Mouse (Mus musculus) MEL (cell line): Measurements from ENCODE around the gene Ggta1.

ENCODE experiments used
- BHLHE40 ChIP-seq: IDR thresholded peaks from 2 replicates; pipeline ENCODE4 v1.6.1; 2012; ENCODE audit warnings: low read depth, mild to moderate bottlenecking, inconsistent platforms, low read length, improper control_type of control experiment, borderline replicate concordance
- CHD1 ChIP-seq: IDR thresholded peaks from 2 replicates; pipeline ENCODE4 v1.6.1; 2012; ENCODE audit warnings: low read depth, mild to moderate bottlenecking, inconsistent platforms, low read length, improper control_type of control experiment
- CTCF ChIP-seq, 3 experiments: IDR thresholded peaks in 2 of 3; conservative IDR thresholded peaks in 1 of 3; 2 replicates each; pipeline ENCODE4 v1.5.1; 2011 to 2012; ENCODE audit warnings: low read length in 3 of 3, low read depth in 2 of 3, mild to moderate bottlenecking in 2 of 3, improper control_type of control experiment in 1 of 3, inconsistent platforms in 1 of 3, mixed read lengths in 1 of 3, moderate library complexity in 1 of 3; ENCODE audit not compliant: control insufficient read depth in 1 of 3, insufficient read depth in 1 of 3, poor library complexity in 1 of 3, severe bottlenecking in 1 of 3
- EP300 ChIP-seq, 2 experiments: IDR thresholded peaks; 2 replicates each; pipeline ENCODE4 v1.6.1; 2011; ENCODE audit warnings: improper control_type of control experiment in 2 of 2, low read length in 2 of 2, low read depth in 1 of 2, mild to moderate bottlenecking in 1 of 2
- ETS1 ChIP-seq: IDR thresholded peaks from 2 replicates; pipeline ENCODE4 v1.6.1; 2012; ENCODE audit warnings: low read depth, mild to moderate bottlenecking, inconsistent platforms, low read length, improper control_type of control experiment, moderate library complexity
- GABPA ChIP-seq: IDR thresholded peaks from 2 replicates; pipeline ENCODE4 v1.6.1; 2012; ENCODE audit warnings: low read depth, mild to moderate bottlenecking, inconsistent platforms, low read length, improper control_type of control experiment, moderate library complexity
- GATA1 ChIP-seq: IDR thresholded peaks from 2 replicates; pipeline ENCODE4 v1.6.1; 2011; ENCODE audit warnings: low read depth, low read length, improper control_type of control experiment
- KAT2A ChIP-seq: conservative IDR thresholded peaks from 2 replicates; pipeline ENCODE4 v1.6.1; 2012; ENCODE audit warnings: low read depth, low read length, improper control_type of control experiment, inconsistent platforms
- NRF1 ChIP-seq: IDR thresholded peaks from 2 replicates; pipeline ENCODE4 v1.6.1; 2014; ENCODE audit warnings: low read depth, mild to moderate bottlenecking, inconsistent platforms, low read length, improper control_type of control experiment, moderate library complexity; ENCODE audit not compliant: poor library complexity, insufficient read depth, severe bottlenecking
- POLR2A ChIP-seq, 2 experiments: IDR thresholded peaks; 2 replicates each; pipeline ENCODE4 v1.6.1; 2011 to 2012; ENCODE audit warnings: low read length in 2 of 2, mild to moderate bottlenecking in 2 of 2, control low read depth in 1 of 2, improper control_type of control experiment in 1 of 2, low read depth in 1 of 2, moderate library complexity in 1 of 2; ENCODE audit not compliant: control insufficient read depth in 1 of 2, insufficient read depth in 1 of 2, poor library complexity in 1 of 2
- RAD21 ChIP-seq: IDR thresholded peaks from 2 replicates; pipeline ENCODE4 v1.6.1; 2011; ENCODE audit warnings: mild to moderate bottlenecking, low read depth, low read length, improper control_type of control experiment
- SMC3 ChIP-seq: IDR thresholded peaks from 2 replicates; pipeline ENCODE4 v1.6.1; 2011; ENCODE audit warnings: low read depth, low read length, improper control_type of control experiment
- TBP ChIP-seq: IDR thresholded peaks from 2 replicates; pipeline ENCODE4 v1.8.0; 2011; ENCODE audit warnings: low read depth, low read length, improper control_type of control experiment
- USF2 ChIP-seq, 2 experiments: IDR thresholded peaks; 2 replicates each; pipeline ENCODE4 v1.6.1; 2011 to 2012; ENCODE audit warnings: improper control_type of control experiment in 2 of 2, low read length in 2 of 2, borderline replicate concordance in 1 of 2, inconsistent platforms in 1 of 2, low read depth in 1 of 2, mild to moderate bottlenecking in 1 of 2; ENCODE audit not compliant: insufficient read depth in 1 of 2

DNA sequence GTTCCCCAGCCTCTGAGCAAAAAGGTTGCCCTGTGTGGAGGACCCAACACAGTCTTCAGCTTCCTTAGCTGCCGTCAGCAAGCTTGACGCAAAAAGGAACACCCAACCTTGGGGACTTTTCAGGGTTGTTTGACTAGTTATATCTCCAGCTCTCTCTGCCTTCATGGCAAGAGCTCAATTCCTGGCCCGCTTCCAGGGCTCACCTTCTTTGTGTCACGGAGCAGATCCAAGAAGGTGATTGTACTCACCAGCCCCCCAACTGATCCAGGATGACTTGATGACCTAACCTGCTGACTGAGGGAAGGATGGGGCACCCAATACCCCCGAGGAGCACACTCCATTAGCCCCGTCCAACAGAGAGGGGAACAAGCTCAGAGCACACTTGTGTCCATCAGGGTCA, 21.0 kb downstream of the Ggta1 start:
- TF ChIP-seq BHLHE40 = no peak
- no peak for TF ChIP-seq CTCF (IDR thresholded peaks at IDR 0.05 in 2 of 3, conservative IDR thresholded peaks at IDR 0.05 in 1 of 3; ENCODE audit: control insufficient read depth in 1 of 3, insufficient read depth in 1 of 3, low read depth in 2 of 3, low read length in 3 of 3, poor library complexity in 1 of 3, severe bottlenecking in 1 of 3)
- TF ChIP-seq GATA1 = no peak
- TF ChIP-seq RAD21 = no peak
- no peak for TF ChIP-seq TBP
- TF ChIP-seq GABPA = no peak
- no peak for TF ChIP-seq SMC3
- no peak for TF ChIP-seq POLR2A (IDR thresholded peaks at IDR 0.05; ENCODE audit: control insufficient read depth in 1 of 2, insufficient read depth in 1 of 2, low read depth in 1 of 2, low read length in 2 of 2, poor library complexity in 1 of 2)
- TF ChIP-seq ETS1 = no peak
- no peak for TF ChIP-seq EP300 (IDR thresholded peaks at IDR 0.05; ENCODE audit: low read depth in 1 of 2, low read length in 2 of 2)
- TF ChIP-seq NRF1 = no peak
- TF ChIP-seq CHD1 = no peak
- TF ChIP-seq USF2 (IDR thresholded peaks at IDR 0.05; ENCODE audit: borderline replicate concordance in 1 of 2, insufficient read depth in 1 of 2, low read depth in 1 of 2, low read length in 2 of 2) = no peak
- TF ChIP-seq KAT2A = no peak
